Mouse (Mus musculus) hindbrain, embryonic 15.5 days (tissue): ENCODE measurements at regions not wholly inside any gene's neighbourhood (a gene's known extent, or its start where the extent isn't known, plus 50 kb on each side); places are given as distances from the start of the nearest gene placed in this dataset.

ENCODE experiments used
- ATAC-seq: fragments of 200-750 bp; cut with Nextera tagmentation; 2 replicates; pipeline ENCODE4 v1.8.0; 2017; ENCODE audit warnings: low read depth, moderate number of reproducible peaks, moderate TSS enrichment; ENCODE audit not compliant: low FRiP score
- H3K27ac ChIP-seq: fragments of 300-500 bp; sonication (generic); replicated peaks from 2 replicates; pipeline ENCODE4 v1.5.1; 2015; ENCODE audit warnings: mild to moderate bottlenecking, inconsistent platforms
- H3K27me3 ChIP-seq: fragments of 300-500 bp; sonication (generic); 2 replicates; pipeline ENCODE4 v1.6.1; 2015; ENCODE audit warnings: control low read depth, inconsistent platforms
- H3K36me3 ChIP-seq: fragments of 300-500 bp; sonication (generic); 2 replicates; pipeline ENCODE4 v1.6.1; 2015; ENCODE audit warnings: control low read depth, inconsistent platforms
- H3K4me1 ChIP-seq: fragments of 300-500 bp; sonication (generic); replicated peaks from 2 replicates; pipeline ENCODE4 v1.6.1; 2015; ENCODE audit warnings: control low read depth, inconsistent platforms
- H3K4me2 ChIP-seq: fragments of 300-500 bp; sonication (generic); 2 replicates; pipeline ENCODE4 v1.6.1; 2015; ENCODE audit warnings: moderate library complexity, mild to moderate bottlenecking, inconsistent platforms
- H3K4me3 ChIP-seq: fragments of 300-500 bp; sonication (generic); 2 replicates; pipeline ENCODE4 v1.5.1; 2015; ENCODE audit warnings: mild to moderate bottlenecking, inconsistent platforms
- H3K9ac ChIP-seq: fragments of 300-500 bp; sonication (generic); 2 replicates; pipeline ENCODE4 v1.6.1; 2015; ENCODE audit warnings: inconsistent platforms
- H3K9me3 ChIP-seq: fragments of 300-500 bp; sonication (generic); 2 replicates; pipeline ENCODE4 v1.6.1; 2016; ENCODE audit warnings: control low read depth, inconsistent platforms
- WGBS: fragments of 180-500 bp; shearing (Covaris S2); methylation state at CpG from one replicate; pipeline ENCODE4 v1.1.7; 2015; 5-methylcytosine and 5-hydroxymethylcytosine counted together

GRCm38 (mm10) chr11:111484981-111485380 lies 419.0 kb downstream of the Kcnj2 start:
- H3K9me3 ChIP-seq: no peaks in the 10 kb centered on the region
- no peaks in the 10 kb centered on the region for H3K27me3 ChIP-seq
- no peak overlapping the region for H3K4me2 ChIP-seq
- WGBS: 81% methylated on average over 6 of the region's 6 CpGs
- no peak overlapping the region for H3K27ac ChIP-seq
- no peaks in the 10 kb centered on the region for H3K36me3 ChIP-seq
- no peaks in the 10 kb centered on the region for H3K4me1 ChIP-seq
- no peak for ATAC-seq
- no peak overlapping the region for H3K9ac ChIP-seq
- H3K4me3 ChIP-seq: no peak overlapping the region

- Histone ChIP-seq H3K9ac (no peak overlapping the region), H3K27me3 (no peaks in the 10 kb centered on the region), H3K4me3 (no peak overlapping the region), H3K4me1 (no peaks in the 10 kb centered on the region; the same call in 1 of the 2 replicates), H3K36me3 (no peaks in the 10 kb centered on the region), H3K27ac (no peak overlapping the region), H3K4me2 (no peak overlapping the region), H3K9me3 (no peaks in the 10 kb centered on the region)
- ATAC-seq: no peak
- WGBS: 22% methylated on average over 4 of the region's 4 CpGs
Measured at GRCm38 (mm10) chr11:111512471-111512870, 446.5 kb downstream of the Kcnj2 start.

- H3K27me3 ChIP-seq: no peaks in the 10 kb centered on the region
- no peaks in the 10 kb centered on the region for H3K36me3 ChIP-seq
- H3K27ac ChIP-seq: 0 out of 2 replicates have a peak overlapping the region, but pooled peaks have one; percentile 0
- H3K9ac ChIP-seq: no peak overlapping the region
- H3K4me2 ChIP-seq: peak overlapping the region; percentile 36
- H3K9me3 ChIP-seq: no peaks in the 10 kb centered on the region
- 0 out of 2 replicates have a peak overlapping the region, but pooled peaks have one; percentile 2 for H3K4me3 ChIP-seq
- 0 out of 2 replicates have a peak, but pooled peaks cover 4% of the 10 kb centered on the region for H3K4me1 ChIP-seq
- ATAC-seq: peak; percentile 77
- 22% methylated on average over 8 of the region's 8 CpGs for WGBS
Measured at GRCm38 (mm10) chr11:111522716-111523115, 456.8 kb downstream of the Kcnj2 start.

GRCm38 (mm10) chr11:111523465-111523864 lies 457.5 kb downstream of the Kcnj2 start:
- Histone ChIP-seq H3K36me3 (no peaks in the 10 kb centered on the region), H3K27me3 (no peaks in the 10 kb centered on the region), H3K9ac (no peak overlapping the region), H3K4me2 (peak overlapping the region; percentile 36; the same call in 1 of the 2 replicates), H3K27ac (no peak overlapping the region), H3K4me1 (0 out of 2 replicates have a peak, but pooled peaks cover 4% of the 10 kb centered on the region), H3K4me3 (no peak overlapping the region), H3K9me3 (no peaks in the 10 kb centered on the region)
- ATAC-seq: no peak
- WGBS: 50% methylated on average over 8 of the region's 8 CpGs

- WGBS: 91% methylated on average over 6 of the region's 6 CpGs
- no peak for ATAC-seq
Measured at GRCm38 (mm10) chr11:111526010-111526742, 460.2 kb downstream of the Kcnj2 start.

DNA sequence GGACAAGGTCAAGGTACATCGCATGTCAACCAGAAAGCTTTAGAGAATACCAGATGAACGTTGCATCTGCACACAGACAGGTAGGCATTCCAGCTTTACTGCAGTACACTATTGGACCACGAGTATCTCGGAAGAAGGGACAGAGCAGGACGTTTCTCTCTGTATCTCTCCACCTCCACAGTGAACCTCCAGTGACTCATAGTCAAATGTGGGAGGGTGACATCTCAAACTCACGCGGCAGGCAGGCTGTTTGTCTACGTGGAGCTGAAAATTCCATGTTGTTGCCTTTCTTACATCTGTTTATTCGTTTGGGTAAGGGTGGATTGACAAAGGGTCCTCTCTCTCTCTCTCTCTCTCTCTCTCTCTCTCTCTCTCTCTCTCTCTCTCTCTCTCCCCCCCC lies 463.6 kb downstream of the Kcnj2 start:
- H3K9ac ChIP-seq: no peak overlapping the region
- WGBS: 85% methylated on average over 9 of the region's 9 CpGs
- no peak for ATAC-seq
- H3K36me3 ChIP-seq: no peaks in the 10 kb centered on the region
- H3K9me3 ChIP-seq: no peaks in the 10 kb centered on the region
- H3K27ac ChIP-seq: no peak overlapping the region
- H3K4me3 ChIP-seq: no peak overlapping the region
- no peaks in the 10 kb centered on the region for H3K4me1 ChIP-seq
- H3K4me2 ChIP-seq: no peak overlapping the region
- no peaks in the 10 kb centered on the region for H3K27me3 ChIP-seq

More at GRCm38 (mm10) chr11:111526010-111526742, 460.2 kb downstream of the Kcnj2 start:
- no peaks in the 10 kb centered on the region for H3K36me3 ChIP-seq
- no peaks in the 10 kb centered on the region for H3K9me3 ChIP-seq
- H3K27ac ChIP-seq: no peak overlapping the region
- H3K4me2 ChIP-seq: no peak overlapping the region
- no peak overlapping the region for H3K9ac ChIP-seq
- no peaks in the 10 kb centered on the region for H3K27me3 ChIP-seq
- no peak overlapping the region for H3K4me3 ChIP-seq
- 0 out of 2 replicates have a peak, but pooled peaks cover 4% of the 10 kb centered on the region for H3K4me1 ChIP-seq

GRCm38 (mm10) chr11:111530912-111531311 lies 464.9 kb downstream of the Kcnj2 start:
- H3K4me3 ChIP-seq: no peak overlapping the region
- WGBS: 73% methylated on average over 3 of the region's 3 CpGs
- no peaks in the 10 kb centered on the region for H3K4me1 ChIP-seq

GRCm38 (mm10) chr11:111532457-111532856 lies 466.5 kb downstream of the Kcnj2 start:
- H3K27ac ChIP-seq: no peak overlapping the region
- no peaks in the 10 kb centered on the region for H3K4me1 ChIP-seq
- no peaks in the 10 kb centered on the region for H3K36me3 ChIP-seq
- no peak for ATAC-seq
- H3K4me2 ChIP-seq: no peak overlapping the region
- no peak overlapping the region for H3K9ac ChIP-seq
- H3K9me3 ChIP-seq: no peaks in the 10 kb centered on the region
- H3K27me3 ChIP-seq: 0 out of 2 replicates have a peak, but pooled peaks cover 4% of the 10 kb centered on the region
- no peak overlapping the region for H3K4me3 ChIP-seq
- WGBS: 24% methylated on average over 5 of the region's 5 CpGs

More at GRCm38 (mm10) chr11:111530912-111531311, 464.9 kb downstream of the Kcnj2 start:
- no peaks in the 10 kb centered on the region for H3K9me3 ChIP-seq
- H3K27me3 ChIP-seq: 0 out of 2 replicates have a peak, but pooled peaks cover 4% of the 10 kb centered on the region
- H3K4me2 ChIP-seq: no peak overlapping the region
- H3K36me3 ChIP-seq: no peaks in the 10 kb centered on the region
- no peak overlapping the region for H3K9ac ChIP-seq
- no peak overlapping the region for H3K27ac ChIP-seq
- ATAC-seq: no peak

- ATAC-seq: no peak
- 54% methylated on average over 17 of the region's 17 CpGs for WGBS
- no peak overlapping the region for H3K4me2 ChIP-seq
Measured at GRCm38 (mm10) chr11:111536040-111536836, 470.3 kb downstream of the Kcnj2 start.

GRCm38 (mm10) chr11:111537654-111538053 lies 471.7 kb downstream of the Kcnj2 start:
- H3K4me3 ChIP-seq: no peak overlapping the region
- 0 out of 2 replicates have a peak, but pooled peaks cover 4% of the 10 kb centered on the region for H3K27me3 ChIP-seq
- H3K4me1 ChIP-seq: no peaks in the 10 kb centered on the region
- no peak overlapping the region for H3K4me2 ChIP-seq
- H3K27ac ChIP-seq: no peak overlapping the region
- H3K36me3 ChIP-seq: no peaks in the 10 kb centered on the region
- no peak for ATAC-seq
- H3K9ac ChIP-seq: no peak overlapping the region
- no peaks in the 10 kb centered on the region for H3K9me3 ChIP-seq
- 24% methylated on average over 3 of the region's 3 CpGs for WGBS

More at GRCm38 (mm10) chr11:111536040-111536836, 470.3 kb downstream of the Kcnj2 start:
- Histone ChIP-seq H3K4me3 (no peak overlapping the region), H3K27ac (no peak overlapping the region), H3K4me1 (no peaks in the 10 kb centered on the region), H3K27me3 (0 out of 2 replicates have a peak, but pooled peaks cover 4% of the 10 kb centered on the region), H3K36me3 (no peaks in the 10 kb centered on the region), H3K9ac (no peak overlapping the region), H3K9me3 (no peaks in the 10 kb centered on the region)

- Histone ChIP-seq H3K4me1 (no peaks in the 10 kb centered on the region), H3K27me3 (0 out of 2 replicates have a peak, but pooled peaks cover 4% of the 10 kb centered on the region), H3K36me3 (no peaks in the 10 kb centered on the region), H3K4me3 (no peak overlapping the region), H3K27ac (no peak overlapping the region), H3K4me2 (no peak overlapping the region), H3K9me3 (no peaks in the 10 kb centered on the region), H3K9ac (no peak overlapping the region)
- 81% methylated on average over 6 of the region's 6 CpGs for WGBS
- ATAC-seq: no peak
Measured at GRCm38 (mm10) chr11:111539960-111540359, 474.0 kb downstream of the Kcnj2 start.

GRCm38 (mm10) chr11:111545291-111545690 lies 479.3 kb downstream of the Kcnj2 start:
- WGBS: 75% methylated on average over 4 of the region's 4 CpGs
- H3K27me3 ChIP-seq: no peaks in the 10 kb centered on the region
- no peaks in the 10 kb centered on the region for H3K4me1 ChIP-seq
- no peaks in the 10 kb centered on the region for H3K9me3 ChIP-seq
- no peaks in the 10 kb centered on the region for H3K36me3 ChIP-seq
- H3K9ac ChIP-seq: no peak overlapping the region
- H3K4me2 ChIP-seq: no peak overlapping the region
- no peak overlapping the region for H3K27ac ChIP-seq
- no peak overlapping the region for H3K4me3 ChIP-seq
- ATAC-seq: no peak
